Mouse (Mus musculus): ENCODE results near the gene Plau.

Gene Plau

DNA sequence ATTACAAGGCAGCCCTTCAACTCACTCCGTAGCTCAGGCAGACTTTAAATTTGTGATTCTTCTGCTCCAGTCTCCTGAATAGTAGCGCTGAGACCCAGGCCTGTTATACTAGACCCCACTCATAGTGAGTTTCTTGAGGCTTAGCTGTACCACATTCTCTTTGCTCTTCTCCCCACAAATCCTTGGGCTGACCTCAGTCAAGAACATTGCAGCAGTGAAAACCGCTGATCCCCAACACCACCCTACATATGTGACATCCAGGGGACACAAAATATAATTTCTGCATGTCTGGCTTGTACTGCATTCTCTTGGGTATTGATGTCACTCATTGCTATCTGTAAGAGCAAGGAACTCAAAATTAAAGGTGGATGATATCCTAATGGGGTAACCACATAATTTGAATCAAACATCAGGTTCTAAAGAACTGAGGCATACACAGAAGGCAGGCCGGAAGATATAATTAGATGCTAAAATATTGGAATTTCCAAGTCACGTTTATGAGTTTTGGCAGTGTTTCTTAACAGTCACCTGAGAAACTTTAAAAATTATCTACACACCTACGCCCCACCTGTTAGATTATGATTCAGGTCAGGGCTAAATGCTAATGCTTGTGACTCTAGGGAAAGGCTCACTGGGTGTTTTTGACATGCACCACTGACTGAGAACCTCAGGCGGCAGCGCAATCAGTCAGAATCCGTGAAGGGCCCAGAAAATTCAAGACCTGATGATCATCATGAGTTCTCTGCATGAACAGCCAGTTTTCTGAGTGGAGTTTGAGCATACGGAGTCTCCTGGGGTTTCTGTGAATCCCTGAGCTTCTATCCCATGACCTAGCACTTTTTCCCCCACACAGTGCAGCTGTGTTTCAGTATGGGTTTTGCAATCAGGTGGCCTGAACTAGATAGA lies 8.5 kb downstream of the Plau start:
- no peak for DNase-seq (ENCODE audit: low read depth, low spot score)

DNA sequence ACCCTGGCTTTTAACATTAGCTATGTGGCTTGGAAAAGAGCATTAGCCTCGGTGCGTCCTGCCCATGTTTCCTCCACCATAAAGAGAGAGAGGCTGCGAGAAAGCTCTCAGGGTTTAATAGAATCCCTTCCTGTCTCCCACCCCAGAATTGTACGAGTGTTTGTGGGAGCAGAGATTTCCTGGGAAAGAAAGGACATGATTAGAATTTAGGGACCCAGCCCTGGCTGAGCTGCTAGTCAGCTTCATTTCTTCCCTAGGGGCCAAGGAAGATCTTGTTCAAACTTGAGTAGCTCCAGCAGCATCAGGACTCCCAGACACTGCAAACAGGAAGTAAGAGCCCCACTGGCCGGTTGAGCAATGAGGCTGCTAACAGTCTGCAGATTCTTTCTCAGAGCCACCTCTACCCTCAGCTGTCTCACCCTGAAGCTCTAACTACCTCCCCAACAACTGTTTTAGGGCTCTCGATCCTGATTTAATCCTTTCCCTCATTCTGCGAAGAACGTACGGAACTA lies 9.2 kb downstream of the Plau start:
- DNase-seq (ENCODE audit: low read depth, low spot score) = no peak

DNA sequence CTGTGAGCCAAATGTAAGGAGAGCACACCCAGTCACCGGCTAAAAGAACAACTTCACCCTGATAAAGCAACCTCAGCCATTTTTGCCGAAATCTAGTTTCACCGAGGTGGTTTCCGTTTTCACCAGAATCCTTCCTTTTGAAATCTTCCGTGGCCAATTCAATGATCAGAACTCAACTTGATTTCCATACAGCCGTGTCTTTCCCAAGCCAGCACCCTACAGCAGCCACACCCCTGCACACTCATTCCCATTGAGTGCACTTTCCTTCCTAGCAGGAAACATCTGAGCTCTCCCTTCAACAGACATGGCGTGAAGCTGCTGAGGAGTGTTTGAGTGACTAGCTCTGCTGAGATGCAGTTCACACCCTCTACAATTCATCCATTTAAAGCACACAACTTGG lies 9.8 kb downstream of the Plau start:
- DNase-seq (ENCODE audit: low read depth, low spot score) = no peak

DNA sequence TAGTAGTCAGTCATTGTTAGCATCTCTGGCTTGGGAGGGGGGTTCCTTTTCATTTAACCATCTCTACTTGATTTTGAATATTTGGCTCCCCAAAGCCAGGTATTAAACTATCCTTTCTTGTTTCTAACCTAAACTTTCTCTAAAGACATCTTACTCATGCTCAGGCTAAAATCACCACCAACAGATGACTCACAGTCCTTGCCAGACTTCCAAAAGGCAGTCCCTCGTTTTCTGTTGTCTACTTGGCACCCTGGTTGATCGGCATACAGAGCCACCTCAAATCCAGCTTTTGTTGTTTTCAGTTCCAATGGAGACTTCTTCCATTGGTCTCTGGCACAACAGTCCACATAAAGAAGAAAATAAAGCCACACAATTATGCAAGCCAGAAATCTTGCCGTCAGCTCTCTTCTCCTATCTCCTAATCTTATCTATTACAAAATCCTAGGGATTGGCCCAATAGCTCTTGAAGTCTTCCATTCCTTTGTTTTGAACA lies 11.2 kb downstream of the Plau start:
- DNase-seq (ENCODE audit: low read depth, low spot score) = no peak

DNA sequence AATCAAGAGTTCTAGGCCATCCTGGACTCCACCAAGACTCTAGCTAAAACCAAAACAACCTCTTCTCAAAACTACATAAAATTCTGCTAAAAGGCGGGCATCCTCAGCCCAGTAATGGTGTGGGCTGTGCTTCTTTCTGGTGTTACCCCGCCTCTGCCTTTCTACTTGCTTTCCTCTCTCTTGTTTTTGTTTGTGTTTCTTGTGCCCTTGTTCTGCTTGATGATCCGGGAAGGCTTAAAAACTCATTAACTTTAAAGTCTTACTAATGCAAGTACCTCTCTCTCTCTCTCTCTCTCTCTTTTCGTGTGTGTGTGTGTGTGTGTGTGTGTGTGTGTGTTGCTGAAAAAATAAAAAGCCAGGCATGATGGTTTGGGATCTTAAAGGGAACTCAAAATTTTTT lies 13.3 kb downstream of the Plau start:
- DNase-seq (ENCODE audit: low read depth, low spot score) = no peak

- DNase-seq (ENCODE audit: low read depth, low spot score) = no peak
Measured at GRCm38 (mm10) chr14:20850498-20850897, 14.0 kb downstream of the Plau start.

GRCm38 (mm10) chr14:20851776-20852175 lies 15.3 kb downstream of the Plau start:
- no peak for DNase-seq (ENCODE audit: low read depth, low spot score)

GRCm38 (mm10) chr14:20861152-20861551 lies 24.7 kb downstream of the Plau start:
- no peak for DNase-seq (ENCODE audit: low read depth, low spot score)

- DNase-seq (ENCODE audit: low read depth, low spot score) = no peak
Measured at GRCm38 (mm10) chr14:20861559-20861958, 25.1 kb downstream of the Plau start.

GRCm38 (mm10) chr14:20863306-20864065 lies 27.0 kb downstream of the Plau start:
- no peak for DNase-seq (ENCODE audit: low read depth, low spot score)

- no peak for DNase-seq (ENCODE audit: low read depth, low spot score)
Measured at GRCm38 (mm10) chr14:20864192-20864591, 27.7 kb downstream of the Plau start.

DNA sequence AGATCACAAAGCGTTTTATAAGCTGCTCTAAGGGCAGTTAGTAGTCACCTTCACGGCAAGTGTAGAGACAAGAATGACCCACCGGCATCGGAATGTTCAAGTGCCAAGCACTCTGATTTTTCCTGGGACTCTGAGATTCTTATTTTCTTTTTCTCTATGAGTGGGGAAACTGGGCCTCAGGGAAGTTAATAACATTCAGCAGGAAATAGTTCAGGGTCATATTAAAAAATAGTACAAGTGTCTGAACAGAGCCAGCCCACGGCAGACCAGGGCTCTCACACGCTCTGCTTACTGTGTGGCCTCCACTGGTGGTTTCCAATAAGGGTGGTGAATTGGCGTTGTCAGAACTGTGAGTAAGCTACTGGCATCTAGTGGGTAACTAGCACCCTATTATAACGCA lies 29.1 kb downstream of the Plau start:
- no peak for DNase-seq (ENCODE audit: low read depth, low spot score)

DNA sequence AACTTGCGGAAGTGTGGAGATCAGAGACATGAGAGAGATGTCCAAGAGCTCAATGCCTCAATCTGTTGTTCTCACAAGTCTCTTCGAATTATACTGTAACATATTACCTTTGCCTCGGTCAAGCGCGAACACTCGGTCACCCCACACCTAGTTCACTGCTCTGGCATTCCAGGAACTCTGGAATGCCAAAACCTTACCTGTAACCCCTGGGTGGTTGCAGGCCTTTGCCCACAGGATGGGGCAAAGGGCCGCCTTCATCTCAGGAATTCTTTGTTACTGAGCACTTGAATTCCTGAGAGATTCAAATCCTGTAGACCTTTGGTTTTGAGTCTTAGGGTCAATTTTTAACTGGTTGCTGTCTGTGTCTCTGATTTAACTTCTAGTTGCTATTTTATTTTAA lies 29.9 kb downstream of the Plau start:
- no peak for DNase-seq (ENCODE audit: low read depth, low spot score)

GRCm38 (mm10) chr14:20870110-20870509 lies 33.6 kb downstream of the Plau start:
- DNase-seq (ENCODE audit: low read depth, low spot score) = no peak

DNA sequence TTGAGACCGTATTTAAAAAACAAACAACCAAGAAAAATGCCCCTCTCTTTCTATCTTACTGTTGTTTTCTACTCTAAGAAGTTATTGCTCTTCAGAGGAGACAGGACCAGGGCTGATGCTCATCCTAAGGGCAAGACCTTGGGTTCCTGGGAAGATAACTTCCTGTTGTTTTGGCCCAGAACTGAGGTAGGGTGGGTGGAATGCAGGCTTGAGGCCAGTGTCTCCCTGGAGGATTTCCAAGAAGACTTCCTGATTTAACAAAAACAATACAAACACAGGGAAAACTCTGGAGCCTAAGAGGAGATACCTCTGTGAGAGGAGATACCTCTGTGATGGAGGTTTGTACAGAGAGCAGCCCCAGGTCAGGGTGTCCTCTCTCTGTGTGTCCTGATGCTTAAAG lies 35.0 kb downstream of the Plau start:
- no peak for DNase-seq (ENCODE audit: low read depth, low spot score)

- peak; percentile 34 for DNase-seq (ENCODE audit: low read depth, low spot score)
Measured at GRCm38 (mm10) chr14:20873307-20873706, 36.8 kb downstream of the Plau start.

DNA sequence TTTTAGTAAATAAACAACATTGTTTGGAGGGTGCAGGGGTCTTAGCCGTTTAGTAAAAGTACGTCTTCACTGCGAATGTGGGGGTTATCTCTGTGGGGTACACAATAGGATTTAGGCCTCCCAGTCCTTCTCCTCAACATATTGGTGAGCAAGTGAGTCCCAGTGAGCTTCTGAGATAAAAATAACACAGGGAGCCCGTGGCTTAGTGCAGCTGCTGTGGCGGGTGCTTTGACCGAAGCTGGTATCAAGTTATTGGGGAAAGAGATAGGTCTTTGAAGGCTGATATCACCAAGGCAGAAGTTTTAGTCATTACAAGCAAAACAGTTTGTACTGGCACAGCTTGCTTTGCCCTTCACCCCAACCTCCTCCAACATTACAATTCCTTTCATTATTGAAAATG lies 37.5 kb downstream of the Plau start:
- no peak for DNase-seq (ENCODE audit: low read depth, low spot score)

DNA sequence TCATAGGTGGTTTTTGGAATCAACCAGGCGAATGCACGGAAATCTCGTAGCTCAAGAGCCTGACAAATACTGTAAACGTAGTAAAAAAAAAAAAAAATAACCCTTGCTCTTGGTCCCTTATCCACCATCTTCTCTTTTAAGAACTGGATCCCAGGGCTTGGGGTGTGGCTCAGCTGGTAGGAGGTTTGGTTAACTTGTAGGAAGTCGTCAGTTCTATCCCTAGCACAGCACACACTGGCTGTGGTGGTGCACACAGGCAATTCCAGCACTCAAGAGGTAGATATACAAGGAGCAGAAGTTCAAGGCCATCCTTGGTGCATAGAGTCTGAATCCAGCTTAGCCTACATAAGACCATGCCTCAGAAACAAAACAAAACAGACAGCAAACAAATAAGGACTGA lies 48.2 kb downstream of the Plau start:
- no peak for DNase-seq (ENCODE audit: low read depth, low spot score)

- DNase-seq (ENCODE audit: low read depth, low spot score) = no peak
Measured at GRCm38 (mm10) chr14:20885091-20885888, 48.8 kb downstream of the Plau start.

GRCm38 (mm10) chr14:20886266-20886665 lies 49.8 kb downstream of the Plau start:
- no peak for DNase-seq (ENCODE audit: low read depth, low spot score)

- no peak for DNase-seq (ENCODE audit: low read depth, low spot score)
Measured at GRCm38 (mm10) chr14:20887541-20888085, 51.2 kb downstream of the Plau start.

Data from WW6 (cell line).